ENCODE assay signal across 8 mouse cellular contexts in genomic region chr11:3161370-3161769, GRCm38 (mm10). TPM values are rescaled to one million over a fixed set of nuclear protein-coding genes. Genes with fewer than 3 reads are reported as not detected.
DNase-seq lines count a peak whose midpoint lies in the region; TF ChIP-seq lines count a peak whose summit lies in the region.
"Not testable (repeated sequence)": the region's sequence is repeated elsewhere in the genome, so short reads cannot be mapped to it uniquely, and the experiment has no call there.

No protein-coding gene starts in this region.

- not testable (repeated sequence) for H3K27me3 ChIP-seq in cerebellum, adult 2 months (ENCODE audit: control insufficient read depth, insufficient read depth, low read length)

- 31% methylated on average over 1 of the region's 2 CpGs for WGBS in cerebellum, adult 2 months

- not testable (repeated sequence) for TF ChIP-seq CTCF in cerebellum, adult 2 months (IDR thresholded peaks at IDR 0.05; ENCODE audit: borderline replicate concordance, insufficient read depth, low read depth, low read length)

- H3K4me3 ChIP-seq in cerebellum, adult 2 months (replicated peaks; ENCODE audit: insufficient read depth, low read depth, low read length): not testable (repeated sequence)

- DNase-seq in CD4-positive helper T cell, adult 2 months (ENCODE audit: low read depth, low spot score): peak; percentile 15
- DNase-seq in cerebellum, adult 2 months: peak; percentile 35 to 44
- DNase-seq in gastrocnemius, postnatal 14 days: peak; percentile 55
- DNase-seq in heart, postnatal 4 days: peak; percentile 64
- peak; percentile 46 for DNase-seq in layer of hippocampus, adult 9-10 months (ENCODE audit: low spot score)
- peak; percentile 80 for DNase-seq in lung, postnatal 25 days (ENCODE audit: low spot score)
- peak; percentile 52 to 55 for DNase-seq in spleen, adult 18-20 months
- DNase-seq in urinary bladder, postnatal 10 days (ENCODE audit: low spot score): peak; percentile 90

- H3K27ac ChIP-seq in cerebellum, adult 2 months (ENCODE audit: insufficient read depth, low read length): not testable (repeated sequence)

- not testable (repeated sequence) for H3K4me1 ChIP-seq in cerebellum, adult 2 months (ENCODE audit: control insufficient read depth, insufficient read depth, low read length)

- intact Hi-C loops in gastrocnemius, postnatal 14 days (cut with DNase I; ENCODE audit: low total_unique reads): not testable (repeated sequence)

- TF ChIP-seq POLR2A in cerebellum, adult 2 months (IDR thresholded peaks at IDR 0.05; ENCODE audit: borderline replicate concordance, insufficient read depth, low read length): not testable (repeated sequence)

RNA-seq across cellular contexts. Expression of gene Sfi1, which starts 31.9 kb away (rescaled TPM):
- polyA plus RNA-seq in cerebellum, adult 2 months (2012; rRNA removed): 24.1 and 26.6 TPM in 2 replicates
- 10 to 100 TPM in 1 of 2 experiments, 1 to 10 TPM in 1; 9.6 to 10.9 TPM for total RNA-seq in gastrocnemius, postnatal 14 days (2021)
- 10 to 100 TPM; 25.2 TPM for total RNA-seq in heart, postnatal 4 days (2021)

RNA-seq across cellular contexts. Expression of gene Eif4enif1, which starts 40.8 kb away (rescaled TPM):
- polyA plus RNA-seq in cerebellum, adult 2 months (2012; rRNA removed): 57.4 and 59.0 TPM in 2 replicates
- total RNA-seq in gastrocnemius, postnatal 14 days (2021): 10 to 100 TPM; 23.6 to 26.2 TPM
- total RNA-seq in heart, postnatal 4 days (2021): 10 to 100 TPM; 62.0 to 64.2 TPM

Comparison
In these comparisons a context has a peak if more than half of its experiments do, and no peak if none do; other contexts are left out.
1. DNase-seq: peak in every context shown above with its lines; median percentile 90 in urinary bladder, postnatal 10 days; 80 in lung, postnatal 25 days; 64 in heart, postnatal 4 days; 55 in gastrocnemius, postnatal 14 days; 54 in spleen, adult 18-20 months; 46 in layer of hippocampus, adult 9-10 months; 40 in cerebellum, adult 2 months; 15 in CD4-positive helper T cell, adult 2 months.